Mouse (Mus musculus) spleen, adult 10 weeks (tissue): ENCODE data around the gene L3mbtl1. TPM values are rescaled to one million over a fixed set of nuclear protein-coding genes. Genes with fewer than 3 reads are reported as not detected.

Experiments
- polyA plus RNA-seq: library from polyadenylated mRNA; stranded (reverse); fragments of 350-450 nt; fragmentation: Illumina TruSeq; extraction: RNeasy Lipid Tissue Mini Kit (QIAGEN cat#74804); gene quantifications from one replicate; pipeline ENCODE4 v1.2.3, GENCODE M21; 2015; ENCODE audit warnings: low replicate concordance; ENCODE audit not compliant: insufficient read depth

Gene L3mbtl1
- polyA plus RNA-seq = 0.17 TPM

GRCm38 (mm10) chr2:162943148-162943846, at the start of gene L3mbtl1:
TSS of gene L3mbtl1 (plus strand) at chr2:162943472.

GRCm38 (mm10) chr2:162931123-162931673, 12.1 kb upstream of the L3mbtl1 start, which contains the start of gene Srsf6:
TSS of gene Srsf6 (plus strand) at chr2:162931528.

GRCm38 (mm10) chr2:162987218-162987617, 43.9 kb downstream of the L3mbtl1 start, which contains the start of gene Sgk2:
TSS of gene Sgk2 (plus strand) at chr2:162987330.

GRCm38 (mm10) chr2:163016916-163017743, 73.9 kb downstream of the L3mbtl1 start, which contains the start of gene Ift52:
TSS of gene Ift52 (plus strand) at chr2:163017354.

Other genes starting within 250 kb of the L3mbtl1 start
- gene Srsf6, start 11.9 kb upstream of the L3mbtl1 start, polyA plus RNA-seq = 376 TPM
- not detected for gene Sgk2, start 43.9 kb downstream of the L3mbtl1 start, polyA plus RNA-seq
- gene Ift52, start 73.9 kb downstream of the L3mbtl1 start, polyA plus RNA-seq = 61.3 TPM
- gene Mybl2, start 111.2 kb downstream of the L3mbtl1 start, polyA plus RNA-seq = 6.1 TPM
- gene Gtsf1l, start 144.4 kb downstream of the L3mbtl1 start, polyA plus RNA-seq = not detected